Mouse (Mus musculus): Measurements from ENCODE around the gene Brca2. TPM values are rescaled to one million over a fixed set of nuclear protein-coding genes. Genes with fewer than 3 reads are reported as not detected.
A peak's percentile ranks its signal among the peaks of the same experiment; 100 is the strongest.

Gene Brca2
- polyA plus RNA-seq, 1 experiment from 2014 or later: 11.9 TPM

DNA sequence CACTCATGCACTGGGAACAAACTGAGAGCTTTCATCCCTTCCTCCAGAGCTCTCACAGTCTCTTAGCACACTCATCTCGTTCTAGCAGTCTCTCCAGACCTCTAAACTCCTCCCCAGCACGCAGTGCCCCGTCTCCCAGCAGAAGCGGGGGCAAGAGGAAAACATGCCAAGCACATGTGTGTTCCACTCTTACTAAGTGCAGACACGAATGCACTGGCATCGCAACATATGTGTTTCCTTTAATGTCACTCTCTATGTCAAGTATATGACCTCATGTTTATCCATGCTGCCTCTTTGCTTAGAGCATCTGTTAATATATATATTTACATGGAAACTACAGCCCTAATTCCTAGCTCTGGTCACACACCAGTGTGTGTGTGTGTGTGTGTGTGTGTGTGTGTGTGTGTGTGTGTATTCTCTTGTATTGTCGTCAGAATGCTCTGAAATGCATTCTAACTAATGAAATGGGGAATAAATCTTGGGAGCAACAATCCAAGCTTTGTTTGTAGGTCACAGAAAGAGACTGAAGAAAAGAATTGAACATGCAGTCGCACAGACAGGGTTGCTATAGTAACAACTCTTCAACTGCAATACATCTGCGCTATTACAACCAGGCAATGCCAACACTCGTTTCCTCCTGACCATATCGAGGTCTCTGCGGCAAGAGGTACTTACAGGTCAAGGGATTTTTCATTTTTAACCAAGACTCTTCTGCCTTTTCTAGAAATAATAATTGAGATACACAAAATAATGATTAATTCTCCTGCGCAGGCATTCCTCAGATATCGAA lies 79.2 kb downstream of the Brca2 start:
- Histone ChIP-seq H3K36me3 (replicated peaks) (0 out of 2 replicates have a peak, but pooled peaks cover 7% of the 10 kb centered on the region), H3K9me3 (no peaks in the 10 kb centered on the region), H3K4me2 (no peak overlapping the region), H3K4me1 (peaks cover 10% of the 10 kb centered on the region; the same call in 1 of the 2 replicates), H3K4me3 (no peak overlapping the region), H3K27me3 (replicated peaks) (no peaks in the 10 kb centered on the region), H3K27ac (peak overlapping the region; percentile 40), H3K9ac (no peak overlapping the region)
- ATAC-seq (replicated peaks): peak; percentile 81
- 59% methylated on average over 14 of the region's 14 CpGs for WGBS

- Histone ChIP-seq H3K4me2 (no peak overlapping the region), H3K4me3 (no peak overlapping the region), H3K9ac (no peak overlapping the region), H3K9me3 (no peaks in the 10 kb centered on the region), H3K36me3 (replicated peaks) (peaks cover 12% of the 10 kb centered on the region; the same call in 1 of the 2 replicates), H3K27ac (no peak overlapping the region), H3K27me3 (replicated peaks) (no peaks in the 10 kb centered on the region), H3K4me1 (peaks cover 5% of the 10 kb centered on the region; the same call in 1 of the 2 replicates)
- 97% methylated on average over 6 of the region's 6 CpGs for WGBS
- ATAC-seq (replicated peaks): no peak
Measured at GRCm38 (mm10) chr5:150606131-150606530, 83.7 kb downstream of the Brca2 start.

- ATAC-seq (replicated peaks): no peak
- Histone ChIP-seq H3K27me3 (replicated peaks) (no peaks in the 10 kb centered on the region), H3K4me2 (no peak overlapping the region), H3K36me3 (replicated peaks) (peaks cover 12% of the 10 kb centered on the region; the same call in 1 of the 2 replicates), H3K4me1 (no peaks in the 10 kb centered on the region), H3K9ac (no peak overlapping the region), H3K9me3 (no peaks in the 10 kb centered on the region), H3K4me3 (no peak overlapping the region), H3K27ac (no peak overlapping the region)
- WGBS: 94% methylated on average over 8 of the region's 8 CpGs
Measured at GRCm38 (mm10) chr5:150607631-150608030, 85.2 kb downstream of the Brca2 start.

DNA sequence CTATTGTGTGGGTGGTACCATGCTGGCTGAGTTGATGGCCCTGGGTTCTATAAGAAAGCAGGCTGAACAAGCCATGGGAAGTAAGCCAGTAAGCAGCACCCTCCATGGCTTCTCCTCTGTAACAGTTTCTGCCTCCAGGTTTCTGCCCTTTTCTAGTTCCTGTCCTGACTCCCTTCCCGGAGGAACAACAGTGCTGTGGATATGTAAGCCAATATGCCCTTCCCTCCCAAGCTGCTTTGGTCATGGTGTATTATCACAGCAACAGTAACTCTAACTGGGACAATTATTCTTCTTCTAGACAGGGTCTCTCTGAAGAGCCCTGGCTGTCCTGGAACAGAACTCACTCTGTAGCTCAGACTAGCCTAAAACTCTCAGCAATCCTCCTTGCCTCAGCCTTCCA lies 88.7 kb downstream of the Brca2 start:
- Histone ChIP-seq H3K4me2 (no peak overlapping the region), H3K9ac (no peak overlapping the region), H3K9me3 (no peaks in the 10 kb centered on the region), H3K4me3 (no peak overlapping the region), H3K27me3 (replicated peaks) (no peaks in the 10 kb centered on the region), H3K27ac (no peak overlapping the region), H3K4me1 (no peaks in the 10 kb centered on the region), H3K36me3 (replicated peaks) (peaks cover 10% of the 10 kb centered on the region; the same call in 1 of the 2 replicates)
- ATAC-seq (replicated peaks): no peak
- 80% methylated on average over 1 of the region's 1 CpGs for WGBS

DNA sequence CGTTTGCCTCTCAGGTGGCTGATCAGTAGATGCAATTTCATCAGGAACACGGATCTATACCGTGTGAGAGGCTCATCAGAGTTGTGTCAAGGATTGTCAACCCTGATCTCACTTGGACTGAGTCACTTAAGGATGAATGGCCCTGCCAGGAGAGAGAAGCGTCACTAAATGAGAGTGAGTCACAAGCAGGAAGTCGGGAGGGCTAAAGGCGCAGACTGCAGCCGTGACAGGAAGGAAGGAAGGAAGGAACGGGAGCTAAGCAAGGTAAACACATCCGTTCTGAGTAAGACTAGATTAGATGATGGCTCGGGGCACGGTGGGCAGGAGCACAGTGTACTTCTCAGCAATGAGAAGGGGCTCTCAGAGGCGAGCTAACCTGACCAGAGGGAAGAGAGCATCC lies 89.3 kb downstream of the Brca2 start:
- Histone ChIP-seq H3K36me3 (replicated peaks) (peaks cover 4% of the 10 kb centered on the region; the same call in 1 of the 2 replicates), H3K9me3 (no peaks in the 10 kb centered on the region), H3K4me3 (no peak overlapping the region), H3K27ac (no peak overlapping the region), H3K9ac (no peak overlapping the region), H3K4me2 (no peak overlapping the region), H3K4me1 (no peaks in the 10 kb centered on the region), H3K27me3 (replicated peaks) (no peaks in the 10 kb centered on the region)
- ATAC-seq (replicated peaks): no peak
- 84% methylated on average over 12 of the region's 12 CpGs for WGBS

GRCm38 (mm10) chr5:150614054-150614453 lies 91.6 kb downstream of the Brca2 start:
- H3K4me2 ChIP-seq: no peak overlapping the region
- no peak for ATAC-seq (replicated peaks)
- H3K4me3 ChIP-seq: no peak overlapping the region
- H3K9me3 ChIP-seq: no peaks in the 10 kb centered on the region
- WGBS: 94% methylated on average over 2 of the region's 2 CpGs
- no peak overlapping the region for H3K9ac ChIP-seq
- no peaks in the 10 kb centered on the region for H3K36me3 ChIP-seq (replicated peaks)
- no peaks in the 10 kb centered on the region for H3K27me3 ChIP-seq (replicated peaks)
- H3K27ac ChIP-seq: no peak overlapping the region
- H3K4me1 ChIP-seq: no peaks in the 10 kb centered on the region

- ATAC-seq (replicated peaks): no peak
- no peak overlapping the region for H3K4me3 ChIP-seq
- no peaks in the 10 kb centered on the region for H3K27me3 ChIP-seq (replicated peaks)
- no peak overlapping the region for H3K9ac ChIP-seq
- H3K4me2 ChIP-seq: no peak overlapping the region
- WGBS: 91% methylated on average over 2 of the region's 2 CpGs
- no peaks in the 10 kb centered on the region for H3K4me1 ChIP-seq
- no peaks in the 10 kb centered on the region for H3K36me3 ChIP-seq (replicated peaks)
- no peak overlapping the region for H3K27ac ChIP-seq
- H3K9me3 ChIP-seq: no peaks in the 10 kb centered on the region
Measured at GRCm38 (mm10) chr5:150616216-150616615, 93.8 kb downstream of the Brca2 start.

- Histone ChIP-seq H3K27me3 (replicated peaks) (no peaks in the 10 kb centered on the region), H3K9me3 (no peaks in the 10 kb centered on the region), H3K4me2 (no peak overlapping the region), H3K36me3 (replicated peaks) (no peaks in the 10 kb centered on the region), H3K4me3 (no peak overlapping the region), H3K9ac (no peak overlapping the region), H3K4me1 (no peaks in the 10 kb centered on the region), H3K27ac (no peak overlapping the region)
- 71% methylated on average over 3 of the region's 3 CpGs for WGBS
- no peak for ATAC-seq (replicated peaks)
Measured at GRCm38 (mm10) chr5:150616731-150617130, 94.3 kb downstream of the Brca2 start.

GRCm38 (mm10) chr5:150618599-150619355 lies 96.3 kb downstream of the Brca2 start:
- H3K27ac ChIP-seq: no peak overlapping the region
- H3K9ac ChIP-seq: no peak overlapping the region
- no peak overlapping the region for H3K4me2 ChIP-seq
- H3K9me3 ChIP-seq: no peaks in the 10 kb centered on the region
- 86% methylated on average over 10 of the region's 10 CpGs for WGBS
- no peak for ATAC-seq (replicated peaks)
- H3K4me1 ChIP-seq: no peaks in the 10 kb centered on the region
- H3K36me3 ChIP-seq (replicated peaks): no peaks in the 10 kb centered on the region
- H3K27me3 ChIP-seq (replicated peaks): no peaks in the 10 kb centered on the region
- no peak overlapping the region for H3K4me3 ChIP-seq

Other genes starting within 250 kb of the Brca2 start
- gene Zar1l, start 4.5 kb upstream of the Brca2 start, polyA plus RNA-seq (2015; fragmentation: Nextera tagmentation; extraction: Ambion mirVana): not detected in 2 replicates
- gene N4bp2l1, start 74.6 kb downstream of the Brca2 start, polyA plus RNA-seq (2015; fragmentation: Nextera tagmentation; extraction: Ambion mirVana): 14.5 and 16.7 TPM in 2 replicates
- 26.9 and 27.3 TPM in 2 replicates for gene N4bp2l2, start 143.6 kb downstream of the Brca2 start, polyA plus RNA-seq (2015; fragmentation: Nextera tagmentation; extraction: Ambion mirVana)
- gene Pds5b, start 151.1 kb downstream of the Brca2 start, polyA plus RNA-seq (2015; fragmentation: Nextera tagmentation; extraction: Ambion mirVana): 30.1 and 32.5 TPM in 2 replicates